Mouse (Mus musculus) cerebellum, postnatal 14 days (tissue): ENCODE measurements around the gene Sucla2.
"Not testable (repeated sequence)": the region's sequence is repeated elsewhere in the genome, so short reads cannot be mapped to it uniquely, and the experiment has no call there.

Experiments
- DNase-seq, 2 experiments: peaks; one replicate each; pipeline ENCODE4 v3.0.0; 2021; ENCODE audit warnings: mixed read lengths in 2 of 2

Sucla2 gene

GRCm38 (mm10) chr14:73509765-73510423 lies 15.2 kb upstream of the Sucla2 start, which contains the start of gene Med4:
Gene Med4 (plus strand): TSS chr14:73510025.
- peak; percentile 98 for DNase-seq

GRCm38 (mm10) chr14:73524136-73524535 lies 983 bp upstream of the Sucla2 start:
- DNase-seq: no peak

DNA sequence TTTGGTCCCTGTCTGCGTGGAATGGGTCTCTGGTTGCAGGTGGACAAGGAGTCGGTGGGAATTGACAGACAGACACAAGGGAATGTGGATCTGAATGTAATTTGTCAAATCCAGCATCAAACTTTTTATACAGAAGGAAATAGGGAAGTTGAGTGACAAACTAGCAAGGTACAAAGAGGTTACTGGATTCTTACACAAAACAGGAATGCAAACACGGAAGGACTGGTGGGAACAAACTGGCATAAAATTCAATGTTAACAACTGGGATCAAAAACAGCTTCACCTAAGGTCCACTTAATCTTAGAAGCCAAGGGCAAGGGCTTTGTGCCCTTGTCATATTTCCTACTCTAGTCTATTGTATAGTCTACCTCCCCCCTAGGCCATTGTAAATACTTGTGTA lies 3.5 kb downstream of the Sucla2 start:
- DNase-seq: not testable (repeated sequence)

- DNase-seq: no peak
These were observed 8.8 kb downstream of the Sucla2 start for GRCm38 (mm10) chr14:73533755-73534465.

- no peak for DNase-seq
These were observed 10.5 kb downstream of the Sucla2 start for GRCm38 (mm10) chr14:73535641-73536040.

GRCm38 (mm10) chr14:73543781-73544180 lies 18.7 kb downstream of the Sucla2 start:
- DNase-seq: no peak

GRCm38 (mm10) chr14:73547034-73547433 lies 21.9 kb downstream of the Sucla2 start:
- DNase-seq: no peak

DNA sequence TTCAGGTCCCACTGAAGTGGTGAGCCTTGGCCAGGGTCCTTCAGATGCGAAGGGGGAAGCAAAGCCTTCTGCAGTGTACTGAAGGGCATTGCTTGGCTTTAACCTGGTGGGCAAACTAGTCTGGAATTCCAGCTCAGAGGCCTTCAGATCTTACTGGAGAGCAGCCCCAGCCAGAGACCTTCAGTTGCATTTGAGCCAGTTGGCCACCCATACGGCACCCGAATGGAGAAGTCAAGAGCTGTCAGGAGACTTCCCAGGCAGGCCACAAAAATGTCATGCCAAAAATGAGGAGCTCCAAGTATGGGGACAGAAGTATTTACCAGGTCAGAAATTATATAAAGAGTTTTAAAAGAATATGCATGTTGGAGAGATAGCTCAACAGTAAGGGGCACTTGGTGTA lies 22.9 kb downstream of the Sucla2 start, which contains the start of gene Nudt15:
Gene Nudt15 (minus strand): TSS at position 192 of the 400 bp plus-strand sequence.
- DNase-seq: no peak

- no peak for DNase-seq
These were observed 25.2 kb downstream of the Sucla2 start for GRCm38 (mm10) chr14:73550291-73550690.

GRCm38 (mm10) chr14:73550732-73551131 lies 25.6 kb downstream of the Sucla2 start:
- no peak for DNase-seq

DNA sequence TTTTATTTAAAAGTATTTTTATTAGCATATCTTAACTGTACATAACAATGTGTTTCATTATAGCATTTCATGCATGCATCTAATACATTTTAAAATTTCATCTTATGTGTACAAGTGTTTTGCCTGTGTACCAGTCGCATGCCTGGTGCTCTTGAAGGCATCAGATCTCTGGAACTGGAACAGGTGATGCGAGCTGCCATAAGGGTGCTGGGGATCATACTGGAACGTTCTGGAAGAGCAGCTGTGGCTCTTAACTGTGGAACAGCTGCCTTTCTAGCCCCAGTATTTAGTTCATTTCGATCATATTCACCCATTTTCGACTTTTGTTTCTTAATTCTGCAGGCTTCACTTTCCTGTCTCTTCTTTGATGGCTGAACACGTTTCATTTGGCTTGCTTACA lies 26.0 kb downstream of the Sucla2 start:
- no peak for DNase-seq

DNA sequence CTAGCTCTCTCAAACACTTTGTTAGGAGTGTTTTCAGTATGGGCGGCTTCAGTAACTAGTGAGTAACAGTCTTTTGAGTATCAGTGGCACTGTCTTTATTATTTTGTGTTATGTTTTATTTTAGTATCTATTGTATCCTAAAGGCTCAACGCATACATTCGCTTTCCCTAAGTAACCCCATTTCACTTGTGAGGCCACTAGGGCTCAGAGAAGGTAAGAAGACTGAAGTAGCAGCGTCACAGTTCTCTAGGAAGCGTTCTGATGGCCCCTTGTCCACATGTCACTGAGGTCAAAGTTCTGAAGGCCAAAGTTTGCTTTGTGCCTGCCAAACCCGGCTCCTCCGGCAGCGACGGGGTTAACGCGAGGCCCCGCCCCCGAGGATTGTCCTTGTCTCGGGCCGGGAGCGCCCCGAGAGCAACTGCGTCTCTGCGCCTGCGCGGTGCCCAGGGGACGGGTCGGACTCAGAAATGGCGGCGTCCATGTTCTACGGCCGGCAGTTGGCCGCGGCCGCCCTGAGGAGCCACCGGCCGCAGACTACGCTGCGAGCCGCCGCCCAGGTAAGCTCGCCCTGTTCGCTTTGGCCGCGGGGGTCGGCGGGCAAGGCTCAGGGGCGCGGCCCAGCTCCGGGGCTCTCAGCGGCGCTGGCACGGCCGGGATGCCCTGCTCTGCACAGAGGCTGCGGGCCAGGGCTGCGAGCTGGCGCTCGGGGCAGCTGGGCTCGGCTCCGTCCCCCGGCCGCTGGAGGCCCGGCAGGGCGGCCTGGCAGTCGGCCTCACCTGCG lies 27.4 kb downstream of the Sucla2 start:
- DNase-seq: peak; percentile 98 to 99

DNA sequence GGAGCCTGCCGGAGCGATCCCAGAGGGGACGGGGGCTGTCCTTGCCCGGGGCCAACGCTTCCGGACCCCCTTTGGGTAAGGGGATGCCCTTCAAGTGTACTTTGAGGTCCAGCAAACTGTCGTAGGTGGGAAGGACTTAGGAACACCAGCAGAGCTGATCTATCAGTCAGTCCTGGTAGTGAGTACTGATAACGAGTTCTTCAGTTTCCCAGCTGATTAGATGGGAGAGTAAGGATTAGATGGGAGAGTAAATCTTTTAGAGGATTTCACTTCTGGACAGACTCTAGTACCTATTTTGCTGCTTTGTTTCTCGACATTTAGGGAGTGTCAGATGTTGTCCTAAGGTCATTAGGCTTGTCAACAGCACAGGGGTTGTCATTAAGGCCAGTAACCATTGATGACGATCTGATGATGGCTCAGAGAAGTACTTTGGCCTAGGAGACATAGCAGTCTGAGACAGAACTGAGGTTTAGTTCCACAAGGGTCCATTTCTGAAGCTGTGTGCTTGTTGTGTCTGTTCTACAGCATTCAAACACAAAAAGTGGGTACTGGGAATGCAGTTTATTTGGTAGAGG lies 28.1 kb downstream of the Sucla2 start:
- DNase-seq: no peak

GRCm38 (mm10) chr14:73569831-73570230 lies 44.7 kb downstream of the Sucla2 start:
- not testable (repeated sequence) for DNase-seq

DNA sequence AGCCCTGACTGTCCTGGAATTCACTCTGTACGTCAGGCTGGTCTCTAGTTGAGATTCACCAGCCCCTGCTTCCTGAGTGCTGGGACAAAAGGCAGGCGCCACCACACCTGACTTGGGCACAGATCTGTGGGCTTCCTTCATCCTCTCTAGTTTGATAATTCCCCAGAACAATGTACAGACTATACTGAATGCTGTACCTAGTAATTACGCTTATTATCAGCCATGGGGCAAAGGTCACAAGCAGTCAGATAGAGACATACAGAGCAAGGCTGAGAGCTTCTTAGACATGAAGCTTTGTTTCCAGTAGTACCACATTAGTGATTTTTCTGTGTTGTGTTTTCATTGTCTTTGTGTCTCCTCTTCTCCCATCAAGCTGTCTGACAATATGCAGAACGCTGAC lies 46.0 kb downstream of the Sucla2 start:
- DNase-seq: no peak

DNA sequence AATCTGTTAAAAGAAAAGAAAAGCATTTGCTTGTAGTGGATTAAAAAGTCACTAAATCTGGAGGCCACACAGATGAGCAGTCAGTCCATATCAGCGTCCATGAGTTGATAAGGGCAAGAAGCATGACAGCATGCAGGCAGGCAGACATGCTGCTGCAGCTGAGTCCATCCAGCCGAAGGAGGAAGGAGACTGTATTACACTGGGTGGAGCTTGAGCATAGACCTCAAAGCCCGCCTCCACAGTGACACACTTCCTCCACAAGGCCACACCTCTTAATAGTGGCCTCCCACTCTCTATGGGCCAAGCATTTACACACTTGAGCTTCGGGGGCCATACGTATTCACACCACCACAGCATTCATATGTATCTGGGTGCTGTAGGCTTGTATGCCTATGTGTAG lies 48.9 kb downstream of the Sucla2 start:
- no peak for DNase-seq

DNA sequence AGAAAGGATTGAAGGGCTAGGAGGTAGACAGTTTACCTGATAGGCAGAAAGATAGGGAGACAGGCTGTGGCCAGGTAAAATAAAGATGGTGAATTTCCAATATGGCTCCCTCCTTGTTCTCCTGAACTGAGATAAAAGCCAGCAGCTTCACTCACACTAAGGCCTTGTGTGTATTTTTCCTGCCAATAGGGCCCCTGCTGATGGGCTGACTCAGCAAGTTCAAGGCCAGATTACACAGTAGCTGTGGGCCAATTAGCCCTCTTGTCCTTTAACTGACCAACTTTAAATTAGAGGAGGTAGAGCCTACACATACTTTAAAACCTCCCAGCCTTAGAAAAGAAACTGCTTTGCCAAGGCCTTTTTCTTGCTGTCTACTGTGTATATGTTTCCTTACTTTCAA lies 51.2 kb downstream of the Sucla2 start:
- no peak for DNase-seq

DNA sequence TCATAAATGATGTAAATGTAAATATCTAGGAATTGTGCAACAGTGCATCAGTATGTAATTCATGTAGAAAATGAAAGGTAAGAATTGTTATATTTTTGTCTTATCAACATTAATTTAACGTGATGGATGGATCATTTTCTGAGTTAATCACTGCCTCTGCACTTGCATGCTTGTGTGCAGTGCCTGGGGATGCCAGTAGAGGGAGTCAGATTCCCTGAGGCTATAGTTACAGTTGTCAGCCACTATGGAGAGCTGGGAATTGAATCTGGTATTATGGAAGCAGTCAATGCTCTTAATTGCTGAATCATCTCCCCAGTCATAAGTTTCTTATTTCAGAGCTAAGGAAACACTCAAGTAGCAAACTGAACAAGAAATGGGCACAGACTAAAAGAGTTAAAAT lies 63.0 kb downstream of the Sucla2 start:
- DNase-seq: no peak

DNA sequence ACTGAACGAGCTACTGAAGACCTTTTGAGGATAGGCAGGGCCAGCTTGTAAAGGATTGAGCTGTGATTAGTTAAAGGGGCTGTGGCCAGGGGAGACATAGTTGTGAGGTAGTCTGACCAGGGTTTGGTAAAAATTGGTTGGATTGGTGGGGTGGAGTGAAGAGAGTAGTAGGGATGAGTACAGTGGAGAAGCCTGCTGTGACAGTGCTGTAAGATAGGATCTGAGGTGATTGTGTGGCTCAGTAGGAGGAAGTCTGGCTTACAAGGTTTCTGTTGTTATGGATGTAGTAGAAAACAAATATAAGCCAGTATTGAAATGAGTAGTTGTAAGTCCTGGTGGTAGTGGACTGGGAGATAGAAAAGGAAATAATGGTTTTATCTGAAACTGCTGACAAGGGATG lies 67.0 kb downstream of the Sucla2 start:
- no peak for DNase-seq

DNA sequence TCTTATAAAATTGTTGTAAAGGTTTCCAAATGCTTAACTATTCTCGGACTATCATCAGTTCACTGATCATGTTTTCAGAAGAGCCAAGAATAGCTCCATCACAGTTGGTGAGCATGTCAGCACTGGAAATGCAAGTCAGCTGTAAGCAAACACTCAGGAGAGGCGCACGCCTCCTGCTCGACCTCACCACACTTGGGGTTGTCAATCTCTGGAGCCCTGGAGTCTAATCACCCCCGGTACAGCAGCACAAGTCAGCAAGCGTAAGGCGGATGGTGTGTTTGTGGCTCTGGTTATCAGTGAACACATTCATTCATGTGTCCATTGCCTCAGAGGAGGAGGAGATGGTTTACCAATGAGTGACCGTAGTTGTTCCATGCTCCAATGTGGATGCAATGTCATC lies 74.6 kb downstream of the Sucla2 start:
- no peak for DNase-seq

DNA sequence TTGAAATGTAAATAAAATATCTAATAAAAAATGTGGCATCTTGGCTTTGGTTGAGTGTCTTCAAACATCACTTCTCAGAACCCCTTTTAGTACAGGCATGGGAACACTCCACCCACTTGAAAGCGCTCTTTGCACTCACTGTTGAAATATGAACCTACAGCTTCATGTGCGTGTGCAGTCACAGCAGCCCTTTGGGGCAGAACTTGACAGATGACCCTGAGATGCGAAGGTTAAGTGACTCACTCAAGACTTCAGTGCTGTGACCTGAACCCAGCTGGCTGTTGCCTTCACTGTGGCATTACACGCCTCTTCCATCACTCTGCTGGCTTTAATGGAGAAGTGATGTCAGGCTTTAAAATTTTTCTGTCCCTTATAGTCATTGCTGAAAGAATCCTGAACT lies 82.6 kb downstream of the Sucla2 start:
- no peak for DNase-seq

DNA sequence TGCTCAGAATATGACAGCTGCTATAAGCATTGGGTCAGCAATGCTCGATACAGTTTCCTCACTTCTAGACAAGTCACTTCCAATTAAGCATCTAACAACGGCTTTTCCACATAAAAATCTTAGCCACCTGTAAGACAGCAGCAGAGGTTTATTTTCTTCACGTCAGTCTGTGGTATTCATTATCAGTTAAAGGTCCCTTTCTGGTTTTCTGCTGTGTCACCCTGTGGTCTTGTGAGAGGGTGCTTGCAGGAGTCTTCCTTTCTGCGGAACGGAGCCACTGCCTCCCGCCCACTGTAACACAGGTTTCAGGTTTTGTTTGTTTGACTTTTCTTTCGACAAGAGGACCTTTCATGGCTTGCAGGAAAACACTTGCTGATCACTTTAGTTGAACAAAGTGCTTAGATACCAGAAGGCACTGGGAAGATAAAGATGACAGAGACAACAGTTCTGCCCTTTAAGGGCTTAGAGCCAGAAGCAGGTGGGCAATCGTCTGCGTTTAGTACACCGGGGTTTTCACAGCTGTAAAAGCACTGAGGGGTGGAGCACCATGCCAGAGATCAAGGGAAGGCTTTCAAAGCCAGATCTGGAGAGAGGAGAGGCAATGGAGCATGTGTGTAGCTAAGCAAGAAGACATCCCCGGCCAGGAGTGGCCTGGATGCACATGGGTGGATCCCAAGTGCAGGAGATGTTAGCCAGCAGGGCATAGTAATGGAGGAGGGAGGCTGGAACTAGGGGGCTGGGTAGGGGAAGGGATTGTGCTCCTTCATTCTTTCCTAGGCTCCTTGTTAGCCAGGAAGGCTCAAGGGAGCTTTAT lies 83.8 kb downstream of the Sucla2 start:
- DNase-seq: no peak
